Mouse (Mus musculus) heart, postnatal 0 days (tissue): Measurements from ENCODE around the gene Mark4.

ENCODE experiments used
- CTCF ChIP-seq: IDR thresholded peaks from 2 replicates; pipeline ENCODE4 v1.5.1; 2016; ENCODE audit warnings: antibody characterized with exemption, control low read depth, low read depth
- EP300 ChIP-seq: IDR thresholded peaks from 2 replicates; pipeline ENCODE4 v1.6.1; 2016; ENCODE audit warnings: antibody characterized with exemption, low read depth

- TF ChIP-seq CTCF = no peak
- TF ChIP-seq EP300 = no peak
Observed at GRCm38 (mm10) chr7:19455819-19456495, 2.7 kb downstream of the Mark4 start.
